Mouse (Mus musculus): ENCODE measurements around the gene Rev3l. TPM values are rescaled to one million over a fixed set of nuclear protein-coding genes. Genes with fewer than 3 reads are reported as not detected.

The Rev3l gene
- polyA plus RNA-seq, 1 experiment: 5.6 TPM

DNA sequence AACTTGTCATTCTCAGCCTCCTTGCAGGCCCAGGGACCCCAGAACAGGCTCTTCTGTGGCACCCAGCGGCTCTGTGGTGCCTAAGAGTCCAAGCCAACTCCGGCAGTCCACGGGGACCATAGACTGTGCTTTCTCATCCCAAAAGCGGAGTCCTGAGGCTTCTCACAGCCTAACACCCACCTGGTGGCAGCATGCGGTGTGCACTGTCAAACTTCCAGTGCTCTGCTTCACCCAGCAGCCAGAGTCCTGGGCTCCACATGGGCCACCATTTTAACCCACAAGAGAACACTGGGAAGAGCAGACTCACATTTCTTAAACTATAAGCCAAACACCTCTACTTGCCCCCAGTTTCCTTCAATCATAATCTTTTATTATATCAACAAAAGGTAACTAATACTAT lies 15.0 kb upstream of the Rev3l start:
- no peak overlapping the region; the same call in 1 of the 2 replicates for H3K27ac ChIP-seq (ENCODE audit: control insufficient read depth, insufficient read depth, low read depth, low read length, poor library complexity)
- TF ChIP-seq CTCF (IDR thresholded peaks at IDR 0.05; ENCODE audit: control insufficient read depth, insufficient read depth, low read length): no peak
- TF ChIP-seq POLR2A (IDR thresholded peaks at IDR 0.05; ENCODE audit: borderline replicate concordance, control insufficient read depth, low read depth, low read length): no peak
- no peak overlapping the region for H3K4me3 ChIP-seq (replicated peaks; ENCODE audit: control insufficient read depth, low read depth, low read length)
- 95% methylated on average over 5 of the region's 5 CpGs for WGBS
- no peaks in the 10 kb centered on the region; the same call in 1 of the 2 replicates for H3K4me1 ChIP-seq (ENCODE audit: control insufficient read depth, insufficient read depth, low read length)

DNA sequence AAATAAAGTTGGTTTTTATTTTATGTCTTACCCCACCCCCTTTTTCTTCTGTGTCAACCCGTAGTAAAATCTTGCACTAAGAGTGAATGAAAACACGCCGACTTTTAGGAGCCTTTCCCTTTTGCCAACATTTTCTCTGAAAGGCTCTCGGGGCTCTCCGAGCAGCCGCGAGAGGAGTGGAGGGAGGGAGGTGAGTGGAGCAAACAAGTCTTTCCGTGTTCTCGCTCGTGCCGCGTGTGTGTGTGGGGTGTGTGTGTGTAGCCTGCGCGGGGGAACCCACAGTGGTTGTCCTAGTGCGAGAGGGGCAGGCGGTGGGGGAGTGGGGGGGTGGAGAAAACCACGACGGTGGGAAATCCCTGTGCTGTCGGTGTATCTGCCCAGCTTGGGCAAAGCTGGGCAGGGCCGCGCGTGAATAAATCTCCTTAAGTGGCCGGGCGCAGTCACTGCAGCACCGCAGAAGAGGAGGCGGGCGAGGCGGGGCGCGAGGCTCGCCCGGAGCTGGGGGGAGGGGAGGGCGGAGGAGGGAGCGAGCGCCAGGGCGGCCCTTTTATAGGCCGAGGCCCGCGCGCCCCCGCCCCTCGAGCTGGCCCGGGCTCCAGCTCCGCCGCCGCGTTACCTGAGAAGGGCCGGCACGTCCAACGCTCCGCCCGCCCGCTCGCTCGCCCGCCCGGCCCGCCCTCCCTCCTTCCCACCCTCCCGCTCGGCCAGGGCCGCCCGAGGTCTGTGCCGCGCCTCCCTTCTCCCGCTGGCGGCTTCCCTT lies 762 bp upstream of the Rev3l start:
- Histone ChIP-seq H3K27ac (ENCODE audit: control insufficient read depth, insufficient read depth, low read depth, low read length, poor library complexity) (peak overlapping the region; percentile 99), H3K4me3 (replicated peaks; ENCODE audit: control insufficient read depth, low read depth, low read length) (peak overlapping the region; percentile 96), H3K4me1 (ENCODE audit: control insufficient read depth, insufficient read depth, low read length) (no peaks in the 10 kb centered on the region; the same call in 1 of the 2 replicates)
- TF ChIP-seq POLR2A (IDR thresholded peaks at IDR 0.05; ENCODE audit: borderline replicate concordance, control insufficient read depth, low read depth, low read length) (0 out of 2 replicates have a peak, but pooled peaks have one; percentile 22), CTCF (IDR thresholded peaks at IDR 0.05; ENCODE audit: control insufficient read depth, insufficient read depth, low read length) (no peak)
- WGBS: under 1% methylated on average over 55 of the region's 66 CpGs

DNA sequence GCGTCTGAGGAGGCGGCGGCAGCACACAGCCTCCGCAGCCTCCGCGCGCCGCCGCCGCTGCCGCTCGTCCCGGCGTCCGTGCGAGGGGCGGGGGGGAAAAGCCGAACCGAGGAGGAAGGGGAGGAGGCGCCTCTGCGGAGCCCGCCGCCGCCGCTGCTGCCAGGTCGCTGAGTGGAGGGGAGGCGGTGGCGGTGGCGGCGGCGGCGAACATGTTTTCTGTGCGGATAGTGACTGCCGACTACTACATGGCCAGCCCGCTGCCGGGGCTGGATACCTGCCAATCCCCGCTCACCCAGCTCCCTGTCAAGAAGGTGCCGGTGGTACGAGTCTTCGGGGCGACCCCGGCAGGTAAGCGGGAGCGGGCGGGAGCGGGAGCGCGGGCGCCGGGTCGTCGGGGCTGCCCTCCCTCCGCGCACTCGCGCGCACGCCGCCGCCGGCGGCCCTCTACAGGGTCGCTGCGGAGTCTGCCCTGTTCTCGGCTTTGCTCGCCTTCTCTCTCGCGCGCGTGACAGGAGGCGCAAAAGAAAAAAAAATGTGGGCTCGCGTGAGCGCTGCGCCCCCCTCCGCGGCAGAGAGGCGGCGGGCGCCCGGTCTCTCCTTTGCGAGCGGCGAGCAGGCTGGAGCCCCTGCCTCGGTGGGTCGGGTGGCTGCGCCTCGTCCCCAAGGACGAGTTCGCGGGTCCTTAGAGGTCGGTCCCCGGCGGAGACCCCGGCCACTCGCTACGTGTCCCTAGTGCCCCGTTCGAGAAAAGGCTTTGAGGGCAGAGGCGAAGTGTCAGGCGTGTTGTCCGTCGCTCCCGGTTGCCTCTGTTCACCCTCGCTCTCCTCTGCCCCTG lies 565 bp downstream of the Rev3l start:
- peak overlapping the region; percentile 98 for H3K27ac ChIP-seq (ENCODE audit: control insufficient read depth, insufficient read depth, low read depth, low read length, poor library complexity)
- under 1% methylated on average over 104 of the region's 105 CpGs for WGBS

DNA sequence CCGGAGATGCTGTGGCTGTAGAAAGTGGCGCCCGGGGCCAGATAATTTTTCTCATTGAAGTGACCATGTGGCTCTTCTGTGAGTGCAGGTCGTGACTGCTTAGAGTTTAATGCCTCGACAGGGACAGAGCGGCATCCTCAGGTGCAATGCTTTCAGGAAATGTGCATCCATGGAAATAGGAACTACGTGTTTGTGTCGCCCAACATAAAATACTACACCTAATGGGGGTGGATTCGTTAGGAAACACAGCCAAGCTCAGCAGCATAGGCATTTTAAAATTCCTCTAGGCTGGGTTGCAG lies 1.1 kb downstream of the Rev3l start:
- peak overlapping the region; percentile 98 for H3K27ac ChIP-seq (ENCODE audit: control insufficient read depth, insufficient read depth, low read depth, low read length, poor library complexity)
- TF ChIP-seq CTCF (IDR thresholded peaks at IDR 0.05; ENCODE audit: control insufficient read depth, insufficient read depth, low read length) (no peak), POLR2A (IDR thresholded peaks at IDR 0.05; ENCODE audit: borderline replicate concordance, control insufficient read depth, low read depth, low read length) (no peak)
- no peaks in the 10 kb centered on the region; the same call in 1 of the 2 replicates for H3K4me1 ChIP-seq (ENCODE audit: control insufficient read depth, insufficient read depth, low read length)
- WGBS: under 1% methylated on average over 9 of the region's 9 CpGs
- H3K4me3 ChIP-seq (replicated peaks; ENCODE audit: control insufficient read depth, low read depth, low read length): peak overlapping the region; percentile 85

More for the DNA sequence above, 565 bp downstream of the Rev3l start:
- Histone ChIP-seq H3K4me3 (replicated peaks; ENCODE audit: control insufficient read depth, low read depth, low read length) (peak overlapping the region; percentile 85), H3K4me1 (ENCODE audit: control insufficient read depth, insufficient read depth, low read length) (no peaks in the 10 kb centered on the region; the same call in 1 of the 2 replicates)
- peak; percentile 49; the same call in 1 of the 2 replicates for TF ChIP-seq CTCF (IDR thresholded peaks at IDR 0.05; ENCODE audit: control insufficient read depth, insufficient read depth, low read length)
- peak; percentile 23; the same call in 1 of the 2 replicates for TF ChIP-seq POLR2A (IDR thresholded peaks at IDR 0.05; ENCODE audit: borderline replicate concordance, control insufficient read depth, low read depth, low read length)

DNA sequence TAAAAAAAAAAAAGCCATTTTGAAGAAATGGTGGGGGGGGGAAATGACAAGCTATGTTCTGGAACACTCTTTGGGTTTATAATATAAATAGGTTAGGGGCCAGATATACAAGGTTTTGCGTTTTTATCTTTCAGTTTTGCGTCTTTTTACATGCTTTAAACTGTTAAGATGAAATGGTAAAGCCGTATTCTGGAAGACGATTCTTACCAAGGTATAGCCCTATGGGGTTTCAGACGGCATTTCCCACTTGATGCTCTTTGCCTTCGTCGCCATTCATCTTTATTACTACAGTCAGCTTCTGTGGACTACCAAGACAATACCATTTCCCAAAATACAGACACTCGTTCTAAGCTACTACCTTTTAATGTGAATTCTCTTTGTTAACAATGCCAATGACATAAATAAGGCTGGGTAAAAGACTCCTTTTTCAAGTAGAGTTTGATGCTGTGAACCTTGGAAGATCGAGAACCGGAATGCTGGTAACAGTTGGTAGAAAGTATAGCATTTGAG lies 1.6 kb downstream of the Rev3l start:
- H3K27ac ChIP-seq (ENCODE audit: control insufficient read depth, insufficient read depth, low read depth, low read length, poor library complexity): no peak overlapping the region
- no peaks in the 10 kb centered on the region; the same call in 1 of the 2 replicates for H3K4me1 ChIP-seq (ENCODE audit: control insufficient read depth, insufficient read depth, low read length)
- H3K4me3 ChIP-seq (replicated peaks; ENCODE audit: control insufficient read depth, low read depth, low read length): no peak overlapping the region
- TF ChIP-seq CTCF (IDR thresholded peaks at IDR 0.05; ENCODE audit: control insufficient read depth, insufficient read depth, low read length): no peak
- no peak for TF ChIP-seq POLR2A (IDR thresholded peaks at IDR 0.05; ENCODE audit: borderline replicate concordance, control insufficient read depth, low read depth, low read length)
- 29% methylated on average over 10 of the region's 10 CpGs for WGBS

DNA sequence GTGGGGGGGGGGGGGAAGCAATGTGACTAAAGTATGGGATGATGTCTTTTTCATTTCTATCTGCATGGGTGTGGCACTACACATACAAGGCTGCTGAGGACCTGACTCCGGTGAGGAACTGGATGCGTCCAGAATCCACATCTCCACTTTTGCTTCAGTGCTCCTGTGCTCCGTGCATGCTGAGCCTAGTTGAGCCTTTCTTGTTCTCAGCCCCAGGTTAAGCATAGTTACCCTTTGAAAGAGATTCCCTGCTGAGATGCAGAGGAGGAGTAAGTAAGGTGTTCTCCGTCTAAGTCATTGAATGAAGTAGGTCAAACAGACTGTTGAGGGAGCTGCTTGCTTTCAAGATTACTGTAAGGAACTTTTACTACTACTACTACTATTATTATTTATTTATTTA lies 4.3 kb downstream of the Rev3l start:
- TF ChIP-seq POLR2A (IDR thresholded peaks at IDR 0.05; ENCODE audit: borderline replicate concordance, control insufficient read depth, low read depth, low read length) (no peak), CTCF (IDR thresholded peaks at IDR 0.05; ENCODE audit: control insufficient read depth, insufficient read depth, low read length) (no peak)
- WGBS: 89% methylated on average over 4 of the region's 4 CpGs
- Histone ChIP-seq H3K4me1 (ENCODE audit: control insufficient read depth, insufficient read depth, low read length) (no peaks in the 10 kb centered on the region; the same call in 1 of the 2 replicates), H3K27ac (ENCODE audit: control insufficient read depth, insufficient read depth, low read depth, low read length, poor library complexity) (no peak overlapping the region), H3K4me3 (replicated peaks; ENCODE audit: control insufficient read depth, low read depth, low read length) (no peak overlapping the region)

DNA sequence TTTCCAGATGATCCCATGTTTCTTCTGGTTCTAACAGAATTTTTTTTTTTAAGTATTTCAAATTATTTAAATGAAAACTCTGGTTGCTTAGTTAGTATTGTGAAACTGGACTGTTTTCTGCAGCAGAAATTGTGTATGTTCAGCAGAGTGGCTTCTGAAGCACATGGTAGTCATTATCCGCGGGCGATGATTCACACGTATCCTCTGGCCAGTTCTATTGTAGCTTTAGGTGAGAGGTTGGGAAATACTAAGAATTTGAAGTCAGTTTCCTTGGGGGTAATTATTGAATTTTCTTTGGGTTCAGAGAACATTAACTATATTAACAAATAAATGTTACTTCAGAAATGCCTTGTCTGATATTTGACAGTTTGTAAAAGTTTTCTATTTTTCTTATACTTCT lies 10.1 kb downstream of the Rev3l start:
- Histone ChIP-seq H3K27ac (ENCODE audit: control insufficient read depth, insufficient read depth, low read depth, low read length, poor library complexity) (no peak overlapping the region), H3K4me3 (replicated peaks; ENCODE audit: control insufficient read depth, low read depth, low read length) (no peak overlapping the region), H3K4me1 (ENCODE audit: control insufficient read depth, insufficient read depth, low read length) (no peaks in the 10 kb centered on the region)
- 72% methylated on average over 4 of the region's 4 CpGs for WGBS
- TF ChIP-seq POLR2A (IDR thresholded peaks at IDR 0.05; ENCODE audit: borderline replicate concordance, control insufficient read depth, low read depth, low read length) (no peak), CTCF (IDR thresholded peaks at IDR 0.05; ENCODE audit: control insufficient read depth, insufficient read depth, low read length) (no peak)

DNA sequence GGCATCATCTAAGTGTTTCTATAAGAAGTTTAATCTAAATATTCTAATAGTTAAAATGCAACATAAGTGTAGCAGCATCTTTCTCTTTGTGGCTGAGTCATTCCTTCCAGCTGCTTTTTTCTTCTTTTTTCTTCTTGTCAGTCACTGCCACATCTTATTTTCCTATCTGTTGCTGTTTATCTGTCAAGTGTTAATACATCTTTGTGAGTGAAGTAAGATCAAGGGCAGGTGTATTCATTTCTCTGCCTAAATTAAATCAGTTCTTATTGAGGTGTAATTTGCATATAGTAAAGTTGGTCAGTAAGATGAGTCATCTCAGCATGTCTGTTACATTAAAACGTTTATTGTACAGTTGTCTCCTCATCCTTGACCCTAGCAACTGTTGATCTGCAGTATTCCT lies 32.8 kb downstream of the Rev3l start:
- WGBS: 70% methylated on average over 1 of the region's 1 CpGs
- TF ChIP-seq POLR2A (IDR thresholded peaks at IDR 0.05; ENCODE audit: borderline replicate concordance, control insufficient read depth, low read depth, low read length) (no peak), CTCF (IDR thresholded peaks at IDR 0.05; ENCODE audit: control insufficient read depth, insufficient read depth, low read length) (no peak)
- Histone ChIP-seq H3K4me1 (ENCODE audit: control insufficient read depth, insufficient read depth, low read length) (no peaks in the 10 kb centered on the region), H3K27ac (ENCODE audit: control insufficient read depth, insufficient read depth, low read depth, low read length, poor library complexity) (no peak overlapping the region), H3K4me3 (replicated peaks; ENCODE audit: control insufficient read depth, low read depth, low read length) (no peak overlapping the region)
